Mouse (Mus musculus): ENCODE results near the gene Bcl2l12. TPM values are rescaled to one million over a fixed set of nuclear protein-coding genes. Genes with fewer than 3 reads are reported as not detected.
"Not testable (repeated sequence)": the region's sequence is repeated elsewhere in the genome, so short reads cannot be mapped to it uniquely, and the experiment has no call there.

Gene Bcl2l12
- polyA plus RNA-seq, 1 experiment from 2014 or later, result 54.7 TPM

DNA sequence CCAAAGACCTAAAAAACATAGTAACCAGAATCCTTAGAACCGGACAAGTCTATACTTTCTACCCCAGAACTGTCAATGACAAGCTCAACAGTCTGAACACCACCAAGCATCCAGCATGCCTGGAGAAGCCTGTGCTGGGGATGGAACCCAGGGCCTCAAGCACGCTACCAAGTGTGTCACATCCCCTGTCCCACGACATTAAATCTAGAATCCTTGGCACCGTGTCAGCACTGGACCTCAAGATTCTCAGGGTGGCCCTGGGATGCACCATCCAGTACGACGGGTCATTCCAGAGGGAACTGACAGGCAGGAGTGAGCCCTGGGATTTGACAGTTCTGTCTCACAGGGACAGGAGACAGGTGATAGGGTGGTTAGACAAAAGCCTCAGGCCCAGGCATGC lies 31.5 kb upstream of the Bcl2l12 start:
- no peak overlapping the region for H3K4me2 ChIP-seq (replicated peaks)
- H3K4me1 ChIP-seq, result peaks cover 8% of the 10 kb centered on the region; the same call in 1 of the 2 replicates
- no peaks in the 10 kb centered on the region for H3K9me3 ChIP-seq
- no peaks in the 10 kb centered on the region for H3K27me3 ChIP-seq
- H3K4me3 ChIP-seq, result no peak overlapping the region
- no peak overlapping the region for H3K27ac ChIP-seq (replicated peaks)
- 93% methylated on average over 6 of the region's 6 CpGs for whole genome bisulfite sequencing
- peaks cover 84% of the 10 kb centered on the region for H3K36me3 ChIP-seq
- no peak overlapping the region for H3K9ac ChIP-seq (replicated peaks)
- no peak for ATAC-seq (ENCODE audit: low FRiP score, low read depth)

DNA sequence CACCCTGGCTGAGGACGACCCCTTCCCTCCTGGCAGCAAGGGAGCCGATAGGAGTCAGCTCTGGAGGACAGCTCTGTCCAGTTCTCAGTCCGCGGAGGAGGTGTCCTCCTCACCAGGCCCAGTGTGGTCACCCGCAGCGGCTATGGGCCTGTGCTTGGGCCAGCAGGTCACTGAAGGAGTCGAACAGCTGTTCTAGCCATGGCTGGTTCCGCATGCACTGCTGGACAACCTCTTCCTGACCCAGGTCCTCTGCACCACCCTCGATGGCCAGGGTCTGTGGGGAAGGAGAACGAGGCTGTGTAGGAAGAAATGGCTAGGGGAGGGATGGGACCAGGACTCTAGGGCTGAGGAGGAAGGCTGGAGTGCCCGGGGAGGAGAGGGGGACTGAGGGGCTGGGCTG lies 29.8 kb upstream of the Bcl2l12 start:
- H3K9ac ChIP-seq (replicated peaks), result no peak overlapping the region

DNA sequence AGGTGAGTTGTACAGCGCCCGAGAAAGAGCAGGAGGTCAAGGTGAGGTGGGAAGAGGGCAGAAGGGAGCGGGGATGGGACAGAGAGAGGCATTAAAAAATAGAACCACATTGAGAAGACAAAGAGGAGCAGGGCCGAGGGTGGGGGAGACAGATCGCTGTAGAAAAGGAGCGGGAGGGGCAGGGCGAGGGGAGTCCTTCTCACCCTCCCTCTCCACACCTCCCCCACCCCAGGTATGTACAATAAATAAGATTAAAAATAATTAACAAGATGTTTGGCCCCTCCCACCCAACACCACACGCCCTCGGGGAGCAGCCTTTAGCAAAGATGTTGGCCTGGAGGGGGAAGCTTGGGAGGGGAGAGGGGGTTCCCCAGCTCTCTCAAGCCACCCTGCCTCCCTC lies 29.2 kb upstream of the Bcl2l12 start:
- no peaks in the 10 kb centered on the region for H3K27me3 ChIP-seq
- H3K9ac ChIP-seq (replicated peaks), result no peak overlapping the region
- WGBS, result 90% methylated on average over 9 of the region's 9 CpGs
- peaks cover 63% of the 10 kb centered on the region for H3K36me3 ChIP-seq
- H3K9me3 ChIP-seq, result no peaks in the 10 kb centered on the region
- peaks cover 8% of the 10 kb centered on the region; the same call in 1 of the 2 replicates for H3K4me1 ChIP-seq
- no peak overlapping the region for H3K27ac ChIP-seq (replicated peaks)
- H3K4me3 ChIP-seq, result no peak overlapping the region
- ATAC-seq (ENCODE audit: low FRiP score, low read depth), result no peak
- H3K4me2 ChIP-seq (replicated peaks), result no peak overlapping the region

More for the DNA sequence above, 29.8 kb upstream of the Bcl2l12 start:
- H3K27me3 ChIP-seq, result no peaks in the 10 kb centered on the region
- H3K4me3 ChIP-seq, result no peak overlapping the region
- peaks cover 8% of the 10 kb centered on the region; the same call in 1 of the 2 replicates for H3K4me1 ChIP-seq
- no peaks in the 10 kb centered on the region for H3K9me3 ChIP-seq
- H3K27ac ChIP-seq (replicated peaks), result no peak overlapping the region
- no peak overlapping the region for H3K4me2 ChIP-seq (replicated peaks)
- 93% methylated on average over 11 of the region's 11 CpGs for WGBS
- ATAC-seq (ENCODE audit: low FRiP score, low read depth), result no peak
- H3K36me3 ChIP-seq, result peaks cover 68% of the 10 kb centered on the region

DNA sequence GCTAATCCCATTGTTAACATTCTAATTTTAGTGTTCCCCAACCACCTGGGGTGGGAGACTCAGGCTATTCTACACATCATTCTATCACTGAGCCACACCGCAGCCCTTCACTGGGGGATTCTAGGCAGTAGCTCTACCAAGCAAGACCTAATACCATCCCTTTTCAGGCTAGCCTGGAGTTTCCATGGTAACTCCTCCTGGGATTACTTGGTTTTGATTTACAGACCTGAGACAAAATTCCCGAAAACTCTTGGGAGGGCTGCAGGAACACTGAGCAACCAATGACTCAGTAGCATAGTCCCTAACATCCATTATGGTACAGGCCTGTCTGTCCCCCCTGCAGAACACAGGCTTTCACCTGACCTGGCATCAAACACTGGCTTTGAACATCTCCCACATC lies 27.7 kb upstream of the Bcl2l12 start:
- H3K27me3 ChIP-seq, result no peaks in the 10 kb centered on the region
- peak overlapping the region; percentile 42 for H3K27ac ChIP-seq (replicated peaks)
- no peaks in the 10 kb centered on the region for H3K9me3 ChIP-seq
- H3K4me1 ChIP-seq, result peaks cover 8% of the 10 kb centered on the region; the same call in 1 of the 2 replicates
- no peak overlapping the region for H3K4me3 ChIP-seq
- ATAC-seq (ENCODE audit: low FRiP score, low read depth), result no peak; the same call in 1 of the 2 replicates
- H3K4me2 ChIP-seq (replicated peaks), result no peak overlapping the region
- H3K9ac ChIP-seq (replicated peaks), result no peak overlapping the region
- 38% methylated on average over 2 of the region's 2 CpGs for WGBS
- peaks cover 48% of the 10 kb centered on the region for H3K36me3 ChIP-seq

DNA sequence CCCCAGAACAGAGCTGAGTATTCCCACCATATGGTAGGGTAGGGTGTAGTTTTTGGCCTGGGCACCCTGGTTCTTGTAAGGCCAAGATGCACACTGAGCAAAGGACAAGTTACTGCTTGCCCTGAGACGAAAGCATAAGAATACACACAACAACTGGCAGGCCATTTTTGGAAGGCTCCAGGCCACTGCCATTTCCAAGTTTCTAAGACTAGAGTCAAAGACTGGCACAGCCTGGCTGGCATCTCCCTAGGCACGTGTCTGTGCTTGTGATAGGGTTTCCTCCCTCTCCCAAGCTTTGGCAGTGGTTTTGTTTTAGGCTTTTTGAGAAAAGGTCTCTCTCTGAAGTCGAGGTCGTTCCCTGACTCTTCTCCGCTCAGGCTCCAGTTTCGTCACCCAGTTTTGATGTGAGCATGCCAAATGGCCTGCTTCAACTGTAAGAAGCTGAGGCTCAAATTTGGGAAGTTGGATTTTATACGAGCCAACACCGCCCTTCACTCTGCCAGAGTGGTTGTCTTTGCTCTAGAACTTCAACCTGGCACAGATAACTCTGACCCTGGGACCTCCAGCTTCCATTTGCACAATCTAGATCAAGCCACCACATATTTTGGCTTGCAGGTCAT lies 27.2 kb upstream of the Bcl2l12 start:
- Histone ChIP-seq H3K4me2 (replicated peaks) (no peak overlapping the region), H3K27me3 (no peaks in the 10 kb centered on the region), H3K4me1 (peaks cover 8% of the 10 kb centered on the region; the same call in 1 of the 2 replicates), H3K4me3 (no peak overlapping the region), H3K9me3 (no peaks in the 10 kb centered on the region), H3K9ac (replicated peaks) (no peak overlapping the region), H3K27ac (replicated peaks) (peak overlapping the region; percentile 22; the same call in 1 of the 2 replicates), H3K36me3 (peaks cover 42% of the 10 kb centered on the region)
- WGBS, result 83% methylated on average over 8 of the region's 8 CpGs
- no peak for ATAC-seq (ENCODE audit: low FRiP score, low read depth)

DNA sequence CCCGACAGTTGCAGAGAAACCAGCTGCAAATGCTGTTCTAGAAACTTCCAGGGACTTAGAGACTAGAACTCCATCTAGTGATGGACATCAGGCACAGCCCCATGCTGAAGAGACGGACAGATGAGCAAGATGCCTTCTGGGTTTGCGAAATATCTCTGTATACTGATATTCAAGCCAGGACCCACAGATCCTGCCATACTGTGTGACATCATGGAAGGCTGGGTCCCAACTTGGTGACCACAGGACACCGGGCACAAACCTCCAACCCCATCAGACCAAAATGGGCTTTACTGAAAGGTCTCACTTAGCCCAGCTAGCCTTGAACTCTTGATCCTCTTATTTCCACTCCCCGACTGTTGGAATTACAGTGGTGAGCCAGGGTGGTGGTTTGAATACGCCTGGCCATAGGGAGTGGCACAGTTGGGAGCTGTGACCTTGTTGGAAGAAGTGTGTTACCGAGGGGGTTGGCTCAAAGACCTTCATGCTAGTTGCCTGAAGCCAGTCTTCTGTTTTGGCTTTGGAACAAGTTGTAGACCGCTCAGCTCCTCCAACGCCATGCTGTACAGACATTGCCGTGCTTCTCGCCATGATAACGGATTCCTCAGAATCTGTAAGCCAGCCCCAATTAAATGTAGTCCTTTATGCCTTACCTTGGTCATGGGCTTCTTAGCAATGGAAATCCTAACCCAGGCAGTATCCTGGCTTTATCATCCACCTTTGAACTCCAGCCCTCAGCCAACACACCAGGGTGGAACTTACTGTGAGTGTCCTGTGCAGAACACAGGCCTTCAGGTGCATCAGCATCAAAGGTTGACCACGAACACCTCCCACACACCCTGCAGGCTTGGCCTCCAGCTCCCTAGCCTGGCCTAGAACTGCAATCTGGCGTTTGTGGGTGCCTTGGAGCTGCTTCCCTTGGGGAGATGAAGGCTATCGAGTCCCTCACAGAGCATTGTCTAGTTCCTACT lies 26.1 kb upstream of the Bcl2l12 start:
- ATAC-seq (ENCODE audit: low FRiP score, low read depth), result no peak
- no peak overlapping the region for H3K27ac ChIP-seq (replicated peaks)
- WGBS, result 89% methylated on average over 15 of the region's 15 CpGs

DNA sequence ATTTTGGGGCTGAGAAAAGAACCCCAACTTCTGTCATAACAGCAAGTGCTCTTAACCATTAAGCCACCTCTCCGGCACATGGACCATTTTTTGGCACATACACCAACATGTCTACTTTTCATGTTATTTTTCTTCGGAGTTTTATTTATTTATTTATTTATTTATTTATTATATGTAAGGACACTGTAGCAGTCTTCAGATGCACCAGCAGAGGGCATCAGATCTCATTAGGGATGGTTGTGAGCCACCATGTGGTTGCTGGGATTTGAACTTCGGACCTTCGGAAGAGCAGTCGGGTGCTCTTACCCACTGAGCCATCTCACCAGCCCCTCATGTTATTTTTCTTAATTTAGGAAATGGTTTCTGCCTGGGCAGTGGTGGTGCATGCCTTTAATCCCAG lies 25.2 kb upstream of the Bcl2l12 start:
- H3K9me3 ChIP-seq; ATAC-seq (ENCODE audit: low FRiP score, low read depth); H3K27ac ChIP-seq (replicated peaks); H3K4me1 ChIP-seq; H3K9ac ChIP-seq (replicated peaks); H3K4me2 ChIP-seq (replicated peaks); H3K4me3 ChIP-seq: not testable (repeated sequence)
- 87% methylated on average over 5 of the region's 5 CpGs for WGBS
- peaks cover 17% of the 10 kb centered on the region for H3K27me3 ChIP-seq
- peaks cover 22% of the 10 kb centered on the region for H3K36me3 ChIP-seq

More for the DNA sequence above, 26.1 kb upstream of the Bcl2l12 start:
- peaks cover 8% of the 10 kb centered on the region; the same call in 1 of the 2 replicates for H3K4me1 ChIP-seq
- H3K4me2 ChIP-seq (replicated peaks), result no peak overlapping the region
- H3K4me3 ChIP-seq, result no peak overlapping the region
- peaks cover 10% of the 10 kb centered on the region; the same call in 1 of the 2 replicates for H3K27me3 ChIP-seq
- H3K36me3 ChIP-seq, result peaks cover 31% of the 10 kb centered on the region
- H3K9me3 ChIP-seq, result no peaks in the 10 kb centered on the region
- no peak overlapping the region for H3K9ac ChIP-seq (replicated peaks)

DNA sequence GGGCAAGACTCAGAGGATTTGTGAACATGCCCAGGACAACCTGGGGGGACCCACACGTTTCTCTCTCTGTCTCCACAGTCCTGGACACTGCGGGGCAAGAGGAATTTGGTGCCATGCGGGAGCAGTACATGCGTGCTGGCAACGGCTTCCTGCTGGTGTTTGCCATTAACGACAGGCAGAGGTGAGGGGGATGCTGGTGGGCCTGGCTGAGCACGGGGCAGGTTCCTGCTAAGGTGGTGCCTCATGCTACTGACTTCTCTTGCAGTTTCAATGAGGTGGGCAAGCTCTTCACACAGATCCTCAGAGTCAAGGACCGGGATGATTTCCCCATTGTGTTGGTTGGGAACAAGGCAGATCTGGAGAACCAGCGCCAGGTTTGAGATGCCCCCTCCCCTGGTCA lies 21.7 kb upstream of the Bcl2l12 start:
- no peak for ATAC-seq (ENCODE audit: low FRiP score, low read depth)
- 74% methylated on average over 9 of the region's 9 CpGs for WGBS

DNA sequence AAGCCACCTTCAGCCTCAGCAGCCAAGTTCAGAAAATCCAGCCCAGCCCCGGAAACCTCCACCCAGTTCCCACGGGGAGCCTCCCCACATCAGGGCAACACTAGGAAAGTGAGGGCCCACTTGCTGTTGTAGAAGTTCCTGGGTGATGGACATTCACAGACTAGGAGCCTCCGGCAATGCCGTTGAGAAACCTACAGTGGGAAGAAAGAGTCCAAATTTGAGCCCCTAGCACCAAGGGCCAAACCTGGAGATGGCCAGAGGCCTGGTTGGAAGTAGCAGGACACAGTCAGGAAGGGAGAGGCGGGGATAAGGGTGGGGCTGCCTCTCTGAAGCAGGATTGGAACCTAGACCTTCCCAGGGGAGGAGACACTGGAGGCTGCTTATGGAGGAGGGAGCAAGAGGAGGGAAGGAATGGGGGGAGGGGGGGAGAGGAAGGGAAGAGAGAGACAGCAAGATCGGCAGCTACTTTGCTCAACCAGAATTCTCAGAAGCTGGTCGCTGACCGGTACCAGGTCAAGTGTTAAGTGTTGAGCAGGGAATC lies 20.6 kb upstream of the Bcl2l12 start:
- Histone ChIP-seq H3K36me3 (0 out of 2 replicates have a peak, but pooled peaks cover under 1% of the 10 kb centered on the region), H3K4me1 (peaks cover 25% of the 10 kb centered on the region), H3K4me2 (replicated peaks) (no peak overlapping the region), H3K9ac (replicated peaks) (no peak overlapping the region; the same call in 1 of the 2 replicates), H3K27ac (replicated peaks) (no peak overlapping the region), H3K4me3 (no peak overlapping the region), H3K9me3 (no peaks in the 10 kb centered on the region), H3K27me3 (peaks cover 23% of the 10 kb centered on the region)
- ATAC-seq (ENCODE audit: low FRiP score, low read depth), result no peak
- 39% methylated on average over 8 of the region's 8 CpGs for WGBS

More for the DNA sequence above, 21.7 kb upstream of the Bcl2l12 start:
- no peaks in the 10 kb centered on the region for H3K36me3 ChIP-seq
- H3K9me3 ChIP-seq, result no peaks in the 10 kb centered on the region
- no peak overlapping the region for H3K4me2 ChIP-seq (replicated peaks)
- H3K4me3 ChIP-seq, result no peak overlapping the region
- H3K27me3 ChIP-seq, result peaks cover 23% of the 10 kb centered on the region
- no peak overlapping the region for H3K27ac ChIP-seq (replicated peaks)
- no peak overlapping the region for H3K9ac ChIP-seq (replicated peaks)
- H3K4me1 ChIP-seq, result peaks cover 14% of the 10 kb centered on the region

DNA sequence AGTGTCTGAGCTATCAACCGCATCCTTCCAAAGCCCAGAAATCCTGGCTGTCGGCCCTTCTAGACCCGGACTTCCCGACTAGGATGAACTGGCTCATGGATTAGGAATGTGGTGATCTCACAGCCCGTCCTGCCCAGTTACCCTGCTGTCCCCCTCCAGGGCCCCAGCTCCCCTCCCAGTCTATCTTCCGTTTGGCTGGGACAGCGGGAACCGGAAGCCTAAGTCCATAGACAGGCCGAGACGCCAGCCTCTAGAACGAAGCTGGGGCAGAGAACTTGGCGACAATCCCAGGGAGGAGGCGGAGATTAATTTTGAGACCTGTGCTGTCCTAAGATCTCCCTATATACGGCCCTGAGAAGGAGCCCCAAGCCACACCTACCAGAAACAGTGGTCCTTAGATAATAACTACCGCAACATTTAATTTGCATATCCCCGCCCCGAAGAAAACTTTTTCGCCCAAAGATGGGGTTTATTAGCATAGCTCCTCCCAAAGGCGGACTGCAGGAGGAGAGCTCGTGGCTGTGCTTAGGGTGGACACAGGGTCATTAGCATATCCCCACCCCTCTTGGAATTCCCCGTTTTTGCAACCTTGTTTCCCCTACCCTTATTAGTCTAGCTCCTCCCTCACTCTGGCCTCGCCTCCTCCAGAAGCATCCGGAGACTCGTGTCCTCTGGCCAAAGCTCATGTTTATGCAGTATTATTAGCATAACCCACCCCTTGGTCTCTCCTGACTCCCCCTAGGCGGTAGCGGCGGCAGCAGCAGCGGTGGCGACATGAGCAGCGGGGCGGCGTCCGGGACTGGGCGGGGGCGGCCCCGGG lies 18.9 kb upstream of the Bcl2l12 start, which contains the start of gene Rras:
Gene Rras, plus strand, starts transcription at position 720 of the 820 bp plus-strand sequence.
- peak within 1 kb of the TSS; percentile 76 for H3K9ac ChIP-seq (replicated peaks)
- peak within 1 kb of the TSS; percentile 82 for H3K4me2 ChIP-seq (replicated peaks)
- peaks cover 17% of the 10 kb centered on the region for H3K36me3 ChIP-seq
- under 1% methylated on average over 36 of the region's 36 CpGs for WGBS
- peak; percentile 86 for ATAC-seq (ENCODE audit: low FRiP score, low read depth)
- peaks cover 26% of the 10 kb centered on the region for H3K4me1 ChIP-seq
- H3K4me3 ChIP-seq, result peak within 1 kb of the TSS; percentile 93
- peak within 1 kb of the TSS; percentile 88 for H3K27ac ChIP-seq (replicated peaks)
- no peaks in the 10 kb centered on the region for H3K9me3 ChIP-seq
- H3K27me3 ChIP-seq, result peaks cover 23% of the 10 kb centered on the region

DNA sequence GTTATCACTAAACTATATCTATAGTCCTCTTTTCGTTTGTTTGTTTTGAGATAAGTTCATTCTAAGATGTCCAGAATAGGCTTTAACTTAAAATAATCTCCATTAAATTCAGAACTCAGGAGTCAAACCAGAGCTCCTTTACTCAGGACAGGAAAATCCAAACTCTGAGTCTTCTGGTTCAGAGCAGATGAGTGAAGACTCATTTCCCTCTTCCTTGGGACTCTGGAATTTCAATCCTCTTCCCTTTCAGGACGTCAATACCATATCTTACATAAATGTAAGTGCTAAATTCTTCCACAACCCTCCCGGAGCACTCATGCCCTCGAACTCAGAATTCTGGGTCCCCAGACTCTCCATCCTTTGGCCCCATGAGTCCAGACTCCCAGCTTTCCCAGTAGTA lies 18.2 kb upstream of the Bcl2l12 start:
- H3K9me3 ChIP-seq, result no peaks in the 10 kb centered on the region
- H3K4me3 ChIP-seq, result peak overlapping the region; percentile 93
- peaks cover 23% of the 10 kb centered on the region for H3K27me3 ChIP-seq
- peak overlapping the region; percentile 88 for H3K27ac ChIP-seq (replicated peaks)
- H3K4me2 ChIP-seq (replicated peaks), result peak overlapping the region; percentile 82
- H3K36me3 ChIP-seq, result peaks cover 24% of the 10 kb centered on the region
- H3K9ac ChIP-seq (replicated peaks), result peak overlapping the region; percentile 49
- H3K4me1 ChIP-seq, result peaks cover 26% of the 10 kb centered on the region
- WGBS, result 3% methylated on average over 4 of the region's 4 CpGs
- ATAC-seq (ENCODE audit: low FRiP score, low read depth), result no peak

All from midbrain, embryonic 12.5 days (tissue).